Mouse (Mus musculus) intestine, embryonic 14.5 days (tissue): ENCODE data around the gene Alad. TPM values are rescaled to one million over a fixed set of nuclear protein-coding genes. Genes with fewer than 3 reads are reported as not detected.

ENCODE experiments used
- polyA plus RNA-seq: library from polyadenylated mRNA; unstranded; fragments of >200 nt; fragmentation: Nextera tagmentation; extraction: Ambion mirVana; gene quantifications from 2 replicates; pipeline ENCODE4 v1.2.1, GENCODE M21; 2014

Alad gene
- polyA plus RNA-seq, 1 experiment from 2014 or later: 146 TPM

Other genes starting within 250 kb of the Alad start
- 26.3 and 27.8 TPM in 2 replicates for gene Fkbp15, start 159.4 kb downstream of the Alad start, polyA plus RNA-seq
- 56.0 and 59.2 TPM in 2 replicates for gene Slc31a1, start 159.2 kb downstream of the Alad start, polyA plus RNA-seq
- 166 and 174 TPM in 2 replicates for gene Cdc26, start 111.3 kb downstream of the Alad start, polyA plus RNA-seq
- 25.7 and 26.7 TPM in 2 replicates for gene Prpf4, start 111.1 kb downstream of the Alad start, polyA plus RNA-seq
- gene Rnf183, start 84.7 kb downstream of the Alad start, polyA plus RNA-seq: not detected in 2 replicates
- 12.0 and 13.1 TPM in 2 replicates for gene Wdr31, start 49.0 kb downstream of the Alad start, polyA plus RNA-seq
- 39.3 and 43.8 TPM in 2 replicates for gene Bspry, start 39.9 kb downstream of the Alad start, polyA plus RNA-seq
- gene Hdhd3, start 16.5 kb downstream of the Alad start, polyA plus RNA-seq: 29.4 and 32.4 TPM in 2 replicates
- gene Pole3, start 5.2 kb upstream of the Alad start, polyA plus RNA-seq: 75.3 and 85.9 TPM in 2 replicates
- gene 4933430I17Rik, start 5.5 kb upstream of the Alad start, polyA plus RNA-seq: 0.26 and 0.65 TPM in 2 replicates
- 35.0 and 35.7 TPM in 2 replicates for gene Rgs3, start 39.9 kb upstream of the Alad start, polyA plus RNA-seq